Mouse (Mus musculus): ENCODE results near the gene Fgfrl1. TPM values are rescaled to one million over a fixed set of nuclear protein-coding genes. Genes with fewer than 3 reads are reported as not detected.

The Fgfrl1 gene
- polyA plus RNA-seq, 1 experiment from 2014 or later, result 4.7 TPM

- 0 out of 2 replicates have a peak, but pooled peaks cover 3% of the 10 kb centered on the region for H3K36me3 ChIP-seq (ENCODE audit: control insufficient read depth, insufficient read depth, low read length)
- H3K27ac ChIP-seq (ENCODE audit: low read depth, low read length), result no peak overlapping the region
- H3K4me2 ChIP-seq (ENCODE audit: low read length), result no peak overlapping the region
- H3K9me3 ChIP-seq (ENCODE audit: control insufficient read depth, low read length), result no peaks in the 10 kb centered on the region
- H3K4me3 ChIP-seq (ENCODE audit: low read length), result no peak overlapping the region
- ATAC-seq, result no peak
- no peaks in the 10 kb centered on the region for H3K4me1 ChIP-seq (ENCODE audit: control insufficient read depth, insufficient read depth, low read depth, low read length)
- H3K9ac ChIP-seq (ENCODE audit: low read depth, low read length), result no peak overlapping the region
- WGBS, result 94% methylated on average over 2 of the region's 2 CpGs
- no peaks in the 10 kb centered on the region for H3K27me3 ChIP-seq (replicated peaks; ENCODE audit: control insufficient read depth, insufficient read depth, low read length)
These were observed 15.6 kb downstream of the Fgfrl1 start for GRCm38 (mm10) chr5:108707758-108708157.

DNA sequence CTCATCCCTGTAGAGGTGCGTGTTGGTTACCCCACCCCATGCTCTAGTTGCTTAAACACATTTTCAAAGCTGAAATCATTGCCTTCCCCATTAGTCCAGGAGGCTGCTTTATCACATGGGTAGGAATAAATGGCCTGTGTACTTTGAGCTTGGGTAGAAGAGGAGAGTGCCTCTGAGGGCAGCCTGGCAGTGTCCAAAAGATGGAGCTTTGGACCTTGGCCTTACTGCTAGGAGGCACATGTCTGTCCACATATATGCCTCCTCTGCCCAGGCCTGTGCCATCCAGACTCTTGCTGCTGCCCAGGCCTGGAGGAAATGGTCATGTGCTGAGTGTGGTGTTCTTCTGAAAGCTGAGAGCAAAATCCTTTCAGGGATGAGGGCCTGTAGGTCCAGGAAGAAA, 16.2 kb downstream of the Fgfrl1 start:
- Histone ChIP-seq H3K36me3 (ENCODE audit: control insufficient read depth, insufficient read depth, low read length) (0 out of 2 replicates have a peak, but pooled peaks cover 3% of the 10 kb centered on the region), H3K9me3 (ENCODE audit: control insufficient read depth, low read length) (no peaks in the 10 kb centered on the region), H3K27ac (ENCODE audit: low read depth, low read length) (no peak overlapping the region), H3K4me2 (ENCODE audit: low read length) (no peak overlapping the region), H3K4me3 (ENCODE audit: low read length) (no peak overlapping the region), H3K4me1 (ENCODE audit: control insufficient read depth, insufficient read depth, low read depth, low read length) (no peaks in the 10 kb centered on the region), H3K9ac (ENCODE audit: low read depth, low read length) (no peak overlapping the region), H3K27me3 (replicated peaks; ENCODE audit: control insufficient read depth, insufficient read depth, low read length) (no peaks in the 10 kb centered on the region)
- ATAC-seq, result no peak
- 100% methylated on average over 1 of the region's 1 CpGs for WGBS

DNA sequence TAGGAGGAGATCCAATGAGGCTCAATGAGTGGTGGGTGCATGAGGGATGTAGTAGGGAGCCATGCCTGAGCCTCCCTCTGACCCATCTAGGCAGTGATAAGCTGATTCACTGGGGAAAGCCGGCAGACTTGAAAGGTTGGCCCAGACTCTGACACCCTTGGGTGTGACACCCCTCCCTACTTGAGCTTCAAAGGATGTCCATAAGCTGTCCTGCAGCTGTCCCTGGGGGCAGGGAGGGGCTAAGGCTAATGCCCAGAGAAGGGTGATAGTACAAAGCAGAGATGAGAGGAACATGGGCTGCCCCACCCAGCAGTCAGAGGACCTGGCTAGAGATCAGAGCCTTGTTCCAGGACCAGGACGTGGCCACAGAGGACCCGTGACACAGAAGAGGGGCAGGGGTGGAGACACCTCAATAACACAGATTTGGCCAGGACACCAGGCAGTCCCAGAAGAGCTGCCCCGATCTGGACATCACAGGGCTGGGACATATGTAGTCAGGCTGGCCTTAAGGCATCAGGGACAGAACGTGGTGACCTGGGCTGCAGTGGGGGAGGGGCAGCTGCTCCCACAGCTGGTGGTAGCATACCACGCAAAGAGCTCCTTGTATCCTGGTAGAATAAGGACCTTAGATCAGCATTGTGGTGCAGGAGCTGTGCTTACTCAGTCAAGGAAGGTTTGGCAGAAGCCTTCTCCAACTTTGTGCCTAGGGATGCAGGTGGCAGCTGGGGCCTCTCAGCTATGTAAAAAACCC, 17.0 kb downstream of the Fgfrl1 start:
- no peaks in the 10 kb centered on the region for H3K9me3 ChIP-seq (ENCODE audit: control insufficient read depth, low read length)
- no peaks in the 10 kb centered on the region for H3K27me3 ChIP-seq (replicated peaks; ENCODE audit: control insufficient read depth, insufficient read depth, low read length)
- no peak overlapping the region for H3K9ac ChIP-seq (ENCODE audit: low read depth, low read length)
- H3K36me3 ChIP-seq (ENCODE audit: control insufficient read depth, insufficient read depth, low read length), result 0 out of 2 replicates have a peak, but pooled peaks cover 3% of the 10 kb centered on the region
- no peaks in the 10 kb centered on the region; the same call in none of the 2 replicates for H3K4me1 ChIP-seq (ENCODE audit: control insufficient read depth, insufficient read depth, low read depth, low read length)
- H3K4me3 ChIP-seq (ENCODE audit: low read length), result no peak overlapping the region
- ATAC-seq, result no peak
- H3K27ac ChIP-seq (ENCODE audit: low read depth, low read length), result no peak overlapping the region
- WGBS, result 67% methylated on average over 6 of the region's 6 CpGs
- no peak overlapping the region for H3K4me2 ChIP-seq (ENCODE audit: low read length)

DNA sequence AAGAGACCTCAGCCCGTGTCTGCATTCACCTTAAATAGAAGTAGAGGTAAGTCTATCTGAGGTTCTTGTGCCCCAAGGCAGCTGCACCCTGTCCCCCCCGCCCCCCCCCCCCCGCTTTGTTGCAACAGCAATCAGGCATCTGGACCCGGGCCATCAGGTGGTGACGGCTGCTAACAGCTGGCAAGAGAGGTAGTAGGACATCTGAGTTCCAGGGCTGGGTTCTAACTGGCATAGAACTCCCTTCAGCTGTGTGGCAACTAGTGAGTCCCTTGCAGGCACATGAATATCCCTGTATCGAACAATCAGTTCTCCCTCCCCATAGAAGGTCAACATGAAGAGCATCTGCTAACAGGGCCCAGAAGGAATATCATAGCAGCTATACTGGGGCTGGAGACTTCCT, 19.8 kb downstream of the Fgfrl1 start:
- no peak for ATAC-seq
- Histone ChIP-seq H3K4me1 (ENCODE audit: control insufficient read depth, insufficient read depth, low read depth, low read length) (no peaks in the 10 kb centered on the region; the same call in none of the 2 replicates), H3K27me3 (replicated peaks; ENCODE audit: control insufficient read depth, insufficient read depth, low read length) (no peaks in the 10 kb centered on the region), H3K9me3 (ENCODE audit: control insufficient read depth, low read length) (no peaks in the 10 kb centered on the region), H3K27ac (ENCODE audit: low read depth, low read length) (no peak overlapping the region), H3K4me2 (ENCODE audit: low read length) (no peak overlapping the region), H3K9ac (ENCODE audit: low read depth, low read length) (no peak overlapping the region), H3K4me3 (ENCODE audit: low read length) (no peak overlapping the region), H3K36me3 (ENCODE audit: control insufficient read depth, insufficient read depth, low read length) (no peaks in the 10 kb centered on the region)
- 71% methylated on average over 6 of the region's 6 CpGs for WGBS

- no peaks in the 10 kb centered on the region; the same call in none of the 2 replicates for H3K4me1 ChIP-seq (ENCODE audit: control insufficient read depth, insufficient read depth, low read depth, low read length)
- 84% methylated on average over 2 of the region's 2 CpGs for WGBS
- no peak overlapping the region for H3K4me3 ChIP-seq (ENCODE audit: low read length)
- no peaks in the 10 kb centered on the region for H3K9me3 ChIP-seq (ENCODE audit: control insufficient read depth, low read length)
- no peak overlapping the region for H3K9ac ChIP-seq (ENCODE audit: low read depth, low read length)
- no peaks in the 10 kb centered on the region for H3K36me3 ChIP-seq (ENCODE audit: control insufficient read depth, insufficient read depth, low read length)
- no peak for ATAC-seq
- no peaks in the 10 kb centered on the region for H3K27me3 ChIP-seq (replicated peaks; ENCODE audit: control insufficient read depth, insufficient read depth, low read length)
- H3K4me2 ChIP-seq (ENCODE audit: low read length), result no peak overlapping the region
- no peak overlapping the region for H3K27ac ChIP-seq (ENCODE audit: low read depth, low read length)
These were observed 20.9 kb downstream of the Fgfrl1 start for GRCm38 (mm10) chr5:108713096-108713495.

- H3K36me3 ChIP-seq (ENCODE audit: control insufficient read depth, insufficient read depth, low read length), result no peaks in the 10 kb centered on the region
- no peaks in the 10 kb centered on the region; the same call in none of the 2 replicates for H3K4me1 ChIP-seq (ENCODE audit: control insufficient read depth, insufficient read depth, low read depth, low read length)
- no peak overlapping the region; the same call in 1 of the 2 replicates for H3K27ac ChIP-seq (ENCODE audit: low read depth, low read length)
- no peaks in the 10 kb centered on the region for H3K9me3 ChIP-seq (ENCODE audit: control insufficient read depth, low read length)
- no peaks in the 10 kb centered on the region for H3K27me3 ChIP-seq (replicated peaks; ENCODE audit: control insufficient read depth, insufficient read depth, low read length)
- peak; percentile 26 for ATAC-seq
- no peak overlapping the region for H3K9ac ChIP-seq (ENCODE audit: low read depth, low read length)
- no peak overlapping the region for H3K4me3 ChIP-seq (ENCODE audit: low read length)
- no peak overlapping the region for H3K4me2 ChIP-seq (ENCODE audit: low read length)
These were observed 21.5 kb downstream of the Fgfrl1 start for GRCm38 (mm10) chr5:108713691-108714090.

- Histone ChIP-seq H3K27ac (ENCODE audit: low read depth, low read length) (no peak overlapping the region; the same call in 1 of the 2 replicates), H3K4me3 (ENCODE audit: low read length) (no peak overlapping the region), H3K27me3 (replicated peaks; ENCODE audit: control insufficient read depth, insufficient read depth, low read length) (no peaks in the 10 kb centered on the region), H3K36me3 (ENCODE audit: control insufficient read depth, insufficient read depth, low read length) (no peaks in the 10 kb centered on the region), H3K9me3 (ENCODE audit: control insufficient read depth, low read length) (no peaks in the 10 kb centered on the region), H3K4me1 (ENCODE audit: control insufficient read depth, insufficient read depth, low read depth, low read length) (no peaks in the 10 kb centered on the region; the same call in none of the 2 replicates), H3K4me2 (ENCODE audit: low read length) (no peak overlapping the region), H3K9ac (ENCODE audit: low read depth, low read length) (no peak overlapping the region)
- ATAC-seq, result peak; percentile 91
- WGBS, result 59% methylated on average over 6 of the region's 6 CpGs
These were observed 22.0 kb downstream of the Fgfrl1 start for GRCm38 (mm10) chr5:108714149-108714548.

GRCm38 (mm10) chr5:108715974-108716373, 23.8 kb downstream of the Fgfrl1 start:
- Histone ChIP-seq H3K9me3 (ENCODE audit: control insufficient read depth, low read length) (no peaks in the 10 kb centered on the region), H3K9ac (ENCODE audit: low read depth, low read length) (no peak overlapping the region), H3K36me3 (ENCODE audit: control insufficient read depth, insufficient read depth, low read length) (no peaks in the 10 kb centered on the region), H3K27ac (ENCODE audit: low read depth, low read length) (no peak overlapping the region), H3K4me1 (ENCODE audit: control insufficient read depth, insufficient read depth, low read depth, low read length) (no peaks in the 10 kb centered on the region; the same call in none of the 2 replicates), H3K27me3 (replicated peaks; ENCODE audit: control insufficient read depth, insufficient read depth, low read length) (no peaks in the 10 kb centered on the region), H3K4me2 (ENCODE audit: low read length) (no peak overlapping the region), H3K4me3 (ENCODE audit: low read length) (no peak overlapping the region)
- WGBS, result 83% methylated on average over 1 of the region's 1 CpGs
- ATAC-seq, result no peak

- Histone ChIP-seq H3K27ac (ENCODE audit: low read depth, low read length) (no peak overlapping the region), H3K27me3 (replicated peaks; ENCODE audit: control insufficient read depth, insufficient read depth, low read length) (no peaks in the 10 kb centered on the region), H3K9me3 (ENCODE audit: control insufficient read depth, low read length) (no peaks in the 10 kb centered on the region), H3K4me1 (ENCODE audit: control insufficient read depth, insufficient read depth, low read depth, low read length) (no peaks in the 10 kb centered on the region; the same call in none of the 2 replicates), H3K9ac (ENCODE audit: low read depth, low read length) (no peak overlapping the region), H3K4me3 (ENCODE audit: low read length) (no peak overlapping the region), H3K36me3 (ENCODE audit: control insufficient read depth, insufficient read depth, low read length) (no peaks in the 10 kb centered on the region), H3K4me2 (ENCODE audit: low read length) (no peak overlapping the region)
- peak; percentile 25; the same call in 1 of the 2 replicates for ATAC-seq
- WGBS, result 27% methylated on average over 4 of the region's 4 CpGs
These were observed 25.9 kb downstream of the Fgfrl1 start for GRCm38 (mm10) chr5:108718051-108718450.
